8 mouse cellular contexts compared by ENCODE assay signal in the genomic region with DNA sequence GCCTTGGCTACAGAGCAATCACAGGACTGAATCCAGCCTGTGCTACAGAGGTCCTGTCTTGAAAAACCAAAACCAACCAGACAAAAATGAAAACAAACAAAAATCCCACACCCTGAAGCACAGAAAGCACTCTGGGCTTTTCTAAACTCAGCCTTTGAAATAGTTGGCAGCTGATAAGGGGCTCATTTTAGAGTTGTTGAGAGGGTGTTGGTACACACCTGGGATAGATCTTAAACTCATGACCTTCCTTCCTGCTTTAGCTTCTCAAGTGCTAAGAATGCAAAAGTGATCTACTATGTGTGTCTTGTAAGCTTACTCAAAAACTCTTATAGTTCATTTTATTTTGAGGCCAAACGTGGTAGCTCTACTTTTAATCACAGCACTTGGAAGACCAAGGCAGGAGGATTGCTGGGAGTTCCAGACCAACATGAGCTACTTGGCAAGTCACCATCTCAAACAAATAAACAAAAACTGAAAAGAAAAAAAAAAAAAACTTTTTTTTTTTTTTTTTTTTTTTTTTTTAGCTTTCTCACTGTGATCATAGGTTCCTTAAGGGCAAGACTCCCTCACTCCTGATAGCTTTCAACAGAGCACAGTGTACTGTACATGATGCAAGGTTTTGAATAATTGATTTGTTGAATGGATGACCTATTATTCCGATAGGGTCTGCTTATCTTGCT. TPM values are rescaled to one million over a fixed set of nuclear protein-coding genes. Genes with fewer than 3 reads are reported as not detected.
DNase-seq lines count a peak whose midpoint lies in the region; ATAC-seq lines count a peak whose summit lies in the region.

No protein-coding gene starts in this region.

- intact Hi-C loops in heart, postnatal 14 days (cut with DNase I) = loop anchor here (1.0 to 10.0 kb wide), 4 partner anchors 70 to 312 kb away; no protein-coding TSS in a partner anchor

- no peak overlapping the region for H3K4me3 ChIP-seq in heart, embryonic 13.5 days
- peak overlapping the region; percentile 50 for H3K4me3 ChIP-seq in megakaryocyte, embryonic 14.5 days (replicated peaks)
- no peak overlapping the region for H3K4me3 ChIP-seq in hindbrain, embryonic 16.5 days (ENCODE audit: low read length)
- no peak overlapping the region for H3K4me3 ChIP-seq in neural tube, embryonic 13.5 days

- H3K9ac ChIP-seq in heart, embryonic 13.5 days = 0 out of 2 replicates have a peak overlapping the region, but pooled peaks have one; percentile 10
- H3K9ac ChIP-seq in hindbrain, embryonic 16.5 days (ENCODE audit: low read depth, low read length) = no peak overlapping the region
- no peak overlapping the region for H3K9ac ChIP-seq in neural tube, embryonic 13.5 days

- DNase-seq in heart, postnatal 14 days = no peak
- no peak for DNase-seq in layer of hippocampus, postnatal 36 days
- DNase-seq in c-Kit-positive CD71-positive TER-119-positive erythroid progenitor cells, embryonic 14.5 days (ENCODE audit: low spot score) = no peak

- ATAC-seq in heart, embryonic 13.5 days (ENCODE audit: extremely low read depth, insufficient number of reproducible peaks, low FRiP score, low TSS enrichment) = no peak
- no peak; the same call in 1 of the 2 replicates for ATAC-seq in megakaryocyte, adult 5-6 weeks (ENCODE audit: poor library complexity, severe bottlenecking)
- peak; percentile 38; the same call in 1 of the 2 replicates for ATAC-seq in hindbrain, embryonic 16.5 days
- ATAC-seq in neural tube, embryonic 13.5 days (ENCODE audit: low read depth) = peak; percentile 37; the same call in 1 of the 2 replicates

- H3K27ac ChIP-seq in heart, embryonic 13.5 days (replicated peaks) = no peak overlapping the region
- no peak overlapping the region for H3K27ac ChIP-seq in hindbrain, embryonic 16.5 days (ENCODE audit: low read depth, low read length)
- H3K27ac ChIP-seq in neural tube, embryonic 13.5 days (replicated peaks) = no peak overlapping the region

- no peaks in the 10 kb centered on the region for H3K27me3 ChIP-seq in heart, embryonic 13.5 days (replicated peaks)
- H3K27me3 ChIP-seq in megakaryocyte, embryonic 14.5 days (replicated peaks) = peaks cover 10% of the 10 kb centered on the region
- no peaks in the 10 kb centered on the region for H3K27me3 ChIP-seq in hindbrain, embryonic 16.5 days (replicated peaks; ENCODE audit: control insufficient read depth, insufficient read depth, low read length)
- H3K27me3 ChIP-seq in neural tube, embryonic 13.5 days = no peaks in the 10 kb centered on the region

- H3K36me3 ChIP-seq in heart, embryonic 13.5 days = no peaks in the 10 kb centered on the region
- no peaks in the 10 kb centered on the region for H3K36me3 ChIP-seq in megakaryocyte, embryonic 14.5 days (replicated peaks; ENCODE audit: low read length)
- no peaks in the 10 kb centered on the region for H3K36me3 ChIP-seq in hindbrain, embryonic 16.5 days (ENCODE audit: control insufficient read depth, insufficient read depth, low read length)
- no peaks in the 10 kb centered on the region for H3K36me3 ChIP-seq in neural tube, embryonic 13.5 days

- H3K4me1 ChIP-seq in heart, embryonic 13.5 days = peaks cover 34% of the 10 kb centered on the region
- peaks cover 40% of the 10 kb centered on the region for H3K4me1 ChIP-seq in megakaryocyte, embryonic 14.5 days
- peaks cover 3% of the 10 kb centered on the region; the same call in 1 of the 2 replicates for H3K4me1 ChIP-seq in hindbrain, embryonic 16.5 days (ENCODE audit: control insufficient read depth, insufficient read depth, low read depth, low read length)
- H3K4me1 ChIP-seq in neural tube, embryonic 13.5 days (replicated peaks) = no peaks in the 10 kb centered on the region

- WGBS in heart, embryonic 13.5 days = 27% methylated on average over 2 of the region's 2 CpGs
- 40% methylated on average over 2 of the region's 2 CpGs for WGBS in hindbrain, embryonic 16.5 days
- WGBS in neural tube, embryonic 13.5 days = 42% methylated on average over 2 of the region's 2 CpGs

- no peak overlapping the region for H3K4me2 ChIP-seq in heart, embryonic 13.5 days
- H3K4me2 ChIP-seq in hindbrain, embryonic 16.5 days (ENCODE audit: low read length) = no peak overlapping the region
- H3K4me2 ChIP-seq in neural tube, embryonic 13.5 days = no peak overlapping the region

- no peaks in the 10 kb centered on the region for H3K9me3 ChIP-seq in heart, embryonic 13.5 days
- H3K9me3 ChIP-seq in megakaryocyte, embryonic 14.5 days = no peaks in the 10 kb centered on the region
- no peaks in the 10 kb centered on the region for H3K9me3 ChIP-seq in hindbrain, embryonic 16.5 days (ENCODE audit: control insufficient read depth, low read length)
- H3K9me3 ChIP-seq in neural tube, embryonic 13.5 days = no peaks in the 10 kb centered on the region

RNA-seq across cellular contexts. Expression of gene Camk2g, which starts 9.2 kb away (rescaled TPM):
- 55.0 and 60.2 TPM in 2 replicates for polyA plus RNA-seq in heart, embryonic 13.5 days (2015; fragmentation: Nextera tagmentation; extraction: Ambion mirVana)
- total RNA-seq in heart, postnatal 14 days (2021) = 10 to 100 TPM; 40.8 to 42.3 TPM
- 11.9 and 12.1 TPM in 2 replicates for polyA plus RNA-seq in megakaryocyte, embryonic 14.5 days (2012; ENCODE audit: insufficient read depth, low replicate concordance)
- 24.0 and 24.3 TPM in 2 replicates for total RNA-seq in megakaryocyte, adult 5-6 weeks (2015)
- total RNA-seq in megakaryocyte, adult 5-6 weeks (2017) = 50.1 and 61.1 TPM in 2 replicates
- polyA plus RNA-seq in hindbrain, embryonic 16.5 days (2015; fragmentation: Nextera tagmentation; extraction: Ambion mirVana) = 214 and 241 TPM in 2 replicates
- polyA plus RNA-seq in neural tube, embryonic 13.5 days (2015; fragmentation: Nextera tagmentation; extraction: Ambion mirVana) = 155 and 159 TPM in 2 replicates
- total RNA-seq in layer of hippocampus, postnatal 36 days (2021) = 100 to 1,000 TPM; 187 to 199 TPM

RNA-seq across cellular contexts. Expression of gene Plau, which starts 33.4 kb away (rescaled TPM):
- polyA plus RNA-seq in heart, embryonic 13.5 days (2015; fragmentation: Nextera tagmentation; extraction: Ambion mirVana) = 1.4 and 2.3 TPM in 2 replicates
- 1 to 10 TPM; 5.7 to 6.1 TPM for total RNA-seq in heart, postnatal 14 days (2021)
- polyA plus RNA-seq in megakaryocyte, embryonic 14.5 days (2012; ENCODE audit: insufficient read depth, low replicate concordance) = 0.35 TPM in 1 of 2 replicates, not detected in the other
- 7.0 and 9.5 TPM in 2 replicates for total RNA-seq in megakaryocyte, adult 5-6 weeks (2015)
- 16.8 and 17.1 TPM in 2 replicates for total RNA-seq in megakaryocyte, adult 5-6 weeks (2017)
- polyA plus RNA-seq in hindbrain, embryonic 16.5 days (2015; fragmentation: Nextera tagmentation; extraction: Ambion mirVana) = 0.17 and 0.56 TPM in 2 replicates
- 1.2 TPM in 2 replicates for polyA plus RNA-seq in neural tube, embryonic 13.5 days (2015; fragmentation: Nextera tagmentation; extraction: Ambion mirVana)
- total RNA-seq in layer of hippocampus, postnatal 36 days (2021) = 1 to 10 TPM; 4.2 to 4.3 TPM

Comparison
In these comparisons a context has a peak if more than half of its experiments do, and no peak if none do; other contexts are left out.
1. ATAC-seq: peak in hindbrain, embryonic 16.5 days (single experiment) and neural tube, embryonic 13.5 days (single experiment); none in heart, embryonic 13.5 days (single experiment) and megakaryocyte, adult 5-6 weeks (single experiment).